Mouse (Mus musculus) megakaryocyte-erythroid progenitor cell, adult 5-6 weeks (primary cell): ENCODE measurements around the gene Psenen. TPM values are rescaled to one million over a fixed set of nuclear protein-coding genes. Genes with fewer than 3 reads are reported as not detected.

Experiments used
- ATAC-seq: replicated peaks from 2 replicates; pipeline ENCODE4 v1.8.0; 2016; ENCODE audit warnings: mild to moderate bottlenecking, inconsistent platforms; ENCODE audit not compliant: severe bottlenecking, poor library complexity, low FRiP score, low TSS enrichment
- total RNA-seq, 2 experiments: library from RNA; stranded (forward) in 1 of 2; stranded (reverse) in 1 of 2; fragments of 200-1000, 215-1000 nt in 1 of 2; fragments of >200 nt in 1 of 2; fragmentation: Nextera tagmentation in 1 of 2; gene quantifications; 2 replicates each; pipeline ENCODE4 v1.2.3; 2014 to 2017

Psenen gene
- total RNA-seq, 2 experiments from 2014 or later, result 117 to 174 TPM

- ATAC-seq, result peak; percentile 34; the same call in 1 of the 2 replicates
Measured at GRCm38 (mm10) chr7:30589435-30590301, 26.2 kb upstream of the Psenen start.

- peak; percentile 85 for ATAC-seq
Measured at GRCm38 (mm10) chr7:30588676-30589434, 25.4 kb upstream of the Psenen start, which contains the start of gene Kmt2b. Gene Kmt2b, minus strand, starts transcription at chr7:30588726.

GRCm38 (mm10) chr7:30587842-30588667 is 24.6 kb upstream of the Psenen start:
- no peak for ATAC-seq

- no peak for ATAC-seq
Measured at GRCm38 (mm10) chr7:30586455-30587020, 23.1 kb upstream of the Psenen start.

- no peak for ATAC-seq
Measured at GRCm38 (mm10) chr7:30585170-30585569, 21.7 kb upstream of the Psenen start.

- ATAC-seq, result no peak
Measured at GRCm38 (mm10) chr7:30584339-30584738, 20.9 kb upstream of the Psenen start.

GRCm38 (mm10) chr7:30581547-30581946 is 18.1 kb upstream of the Psenen start:
- no peak for ATAC-seq

- ATAC-seq, result no peak
Measured at GRCm38 (mm10) chr7:30579950-30580349, 16.5 kb upstream of the Psenen start.

- ATAC-seq, result peak; percentile 86
Measured at GRCm38 (mm10) chr7:30572969-30573368, 9.5 kb upstream of the Psenen start.

GRCm38 (mm10) chr7:30572389-30572788 is 9.0 kb upstream of the Psenen start:
- peak; percentile 69 for ATAC-seq

- ATAC-seq, result no peak
Measured at GRCm38 (mm10) chr7:30567555-30567954, 4.1 kb upstream of the Psenen start.

- ATAC-seq, result no peak
Measured at GRCm38 (mm10) chr7:30566033-30566432, 2.6 kb upstream of the Psenen start.

GRCm38 (mm10) chr7:30564970-30565571 is 1.6 kb upstream of the Psenen start, which contains the start of gene Igflr1:
Gene Igflr1, plus strand, starts transcription at chr7:30565427.
- no peak for ATAC-seq

- no peak for ATAC-seq
Measured at GRCm38 (mm10) chr7:30563906-30564280, 466 bp upstream of the Psenen start.

GRCm38 (mm10) chr7:30562526-30563116 is 806 bp downstream of the Psenen start:
- ATAC-seq, result no peak

- ATAC-seq, result no peak
Measured at GRCm38 (mm10) chr7:30560296-30560695, 3.1 kb downstream of the Psenen start.

- peak; percentile 77 for ATAC-seq
Measured at GRCm38 (mm10) chr7:30559443-30559954, 3.9 kb downstream of the Psenen start, which contains the start of gene Lin37. Gene Lin37, minus strand, starts transcription at chr7:30559838.
